Mouse (Mus musculus) adrenal gland, postnatal 10 days (tissue): ENCODE results near the gene 1500009C09Rik. TPM values are rescaled to one million over a fixed set of nuclear protein-coding genes. Genes with fewer than 3 reads are reported as not detected.

Experiments used
- total RNA-seq, 2 experiments: library from RNA; stranded (reverse); gene quantifications; 2 replicates each; pipeline ENCODE4 v1.2.3; 2021

1500009C09Rik gene
- total RNA-seq, 2 experiments from 2014 or later: 0.27 to 1.00 TPM

Other genes starting within 250 kb of the 1500009C09Rik start
- gene Desi1, start 218.5 kb upstream of the 1500009C09Rik start, total RNA-seq: 10 to 100 TPM; 51.9 to 60.3 TPM
- 10 to 100 TPM; 76.1 to 84.1 TPM for gene Snu13, start 204.8 kb upstream of the 1500009C09Rik start, total RNA-seq
- not detected for gene 4930407I10Rik, start 193.2 kb upstream of the 1500009C09Rik start, total RNA-seq
- gene Mei1, start 182.4 kb upstream of the 1500009C09Rik start, total RNA-seq: 1 to 10 TPM in 1 of 2 experiments, under 1 TPM in 1; 0.93 to 2.0 TPM
- gene Ccdc134, start 124.5 kb upstream of the 1500009C09Rik start, total RNA-seq: 1 to 10 TPM; 8.6 to 8.7 TPM
- 10 to 100 TPM; 44.6 to 47.5 TPM for gene Srebf2, start 105.2 kb upstream of the 1500009C09Rik start, total RNA-seq
- gene Shisa8, start 39.6 kb upstream of the 1500009C09Rik start, total RNA-seq: under 1 TPM; 0.12 to 0.45 TPM
- 1 to 10 TPM; 2.1 to 2.7 TPM for gene Tnfrsf13c, start 28.0 kb upstream of the 1500009C09Rik start, total RNA-seq
- gene Cenpm, start 7.6 kb upstream of the 1500009C09Rik start, total RNA-seq: 10 to 100 TPM; 11.7 to 12.0 TPM
- 1 to 10 TPM; 3.5 to 6.0 TPM for gene Sept3, start 22.5 kb downstream of the 1500009C09Rik start, total RNA-seq
- under 1 TPM in 1 of 2 experiments, not detected in 1; 0.48 TPM for gene Wbp2nl, start 46.6 kb downstream of the 1500009C09Rik start, total RNA-seq
- 10 to 100 TPM; 57.0 to 62.5 TPM for gene Naga, start 86.5 kb downstream of the 1500009C09Rik start, total RNA-seq
- 1 to 10 TPM; 3.5 to 3.7 TPM for gene Pheta2, start 86.5 kb downstream of the 1500009C09Rik start, total RNA-seq
- 100 to 1,000 TPM; 159 to 168 TPM for gene Smdt1, start 86.6 kb downstream of the 1500009C09Rik start, total RNA-seq
- gene Ndufa6, start 101.9 kb downstream of the 1500009C09Rik start, total RNA-seq: 100 to 1,000 TPM; 629 to 669 TPM
- 10 to 100 TPM; 32.2 to 35.4 TPM for gene Cyp2d22, start 127.9 kb downstream of the 1500009C09Rik start, total RNA-seq
- under 1 TPM in 1 of 2 experiments, not detected in 1; 0.69 TPM for gene Cyp2d11, start 141.6 kb downstream of the 1500009C09Rik start, total RNA-seq
- 10 to 100 TPM; 28.6 to 68.7 TPM for gene Cyp2d10, start 154.8 kb downstream of the 1500009C09Rik start, total RNA-seq
- gene Cyp2d9, start 181.0 kb downstream of the 1500009C09Rik start, total RNA-seq: 1 to 10 TPM; 5.8 to 9.9 TPM